In genomic region chr11:115974309-115975082, GRCm38 (mm10) we compare ENCODE assay signal across 8 mouse cellular contexts. TPM values are rescaled to one million over a fixed set of nuclear protein-coding genes. Genes with fewer than 3 reads are reported as not detected.
DNase-seq lines count a peak whose midpoint lies in the region; ATAC-seq and TF ChIP-seq lines count a peak whose summit lies in the region.

Gene Itgb4, plus strand, starts transcription at chr11:115974709.

- H3K9ac ChIP-seq in hindbrain, embryonic 13.5 days = peak within 1 kb of the TSS; percentile 64
- peak within 1 kb of the TSS; percentile 25 for H3K9ac ChIP-seq in limb, embryonic 14.5 days (ENCODE audit: low read depth, low read length, severe bottlenecking)
- H3K9ac ChIP-seq in midbrain, embryonic 14.5 days (replicated peaks; ENCODE audit: low read length) = 0 out of 2 replicates have a peak within 1 kb of the TSS, but pooled peaks have one; percentile 12

- H3K36me3 ChIP-seq in embryonic facial prominence, embryonic 10.5 days (replicated peaks) = no peaks in the 10 kb centered on the region
- no peaks in the 10 kb centered on the region for H3K36me3 ChIP-seq in hindbrain, embryonic 13.5 days
- no peaks in the 10 kb centered on the region for H3K36me3 ChIP-seq in limb, embryonic 14.5 days (ENCODE audit: control insufficient read depth, insufficient read depth, low read length)
- H3K36me3 ChIP-seq in midbrain, embryonic 14.5 days (ENCODE audit: control insufficient read depth, insufficient read depth, low read length) = no peaks in the 10 kb centered on the region

- no peak within 1 kb of the TSS for H3K27ac ChIP-seq in left cerebral cortex, adult 2 months
- peak within 1 kb of the TSS; percentile 58; the same call in 1 of the 2 replicates for H3K27ac ChIP-seq in embryonic facial prominence, embryonic 10.5 days (replicated peaks)
- 0 out of 2 replicates have a peak within 1 kb of the TSS, but pooled peaks have one; percentile 18 for H3K27ac ChIP-seq in hindbrain, embryonic 13.5 days
- H3K27ac ChIP-seq in limb, embryonic 14.5 days (replicated peaks; ENCODE audit: low read depth, low read length) = no peak within 1 kb of the TSS
- H3K27ac ChIP-seq in midbrain, embryonic 14.5 days (replicated peaks; ENCODE audit: low read depth, low read length) = no peak within 1 kb of the TSS

- no peaks in the 10 kb centered on the region for H3K9me3 ChIP-seq in embryonic facial prominence, embryonic 10.5 days
- H3K9me3 ChIP-seq in hindbrain, embryonic 13.5 days = no peaks in the 10 kb centered on the region
- no peaks in the 10 kb centered on the region for H3K9me3 ChIP-seq in limb, embryonic 14.5 days (ENCODE audit: control insufficient read depth, low read length)
- H3K9me3 ChIP-seq in midbrain, embryonic 14.5 days (ENCODE audit: control insufficient read depth, low read length) = no peaks in the 10 kb centered on the region

- DNase-seq in left cerebral cortex, adult 2 months (ENCODE audit: extremely low spot score in 1 of 2, low spot score in 2 of 2) = no peak
- no peak for DNase-seq in left cerebral cortex, postnatal 14 days (ENCODE audit: low spot score in 2 of 2)
- peak; percentile 57 for DNase-seq in embryonic facial prominence, embryonic 10.5 days (ENCODE audit: low spot score)
- DNase-seq in limb, embryonic 14.5 days (ENCODE audit: low spot score) = peak; percentile 28
- DNase-seq in midbrain, embryonic 14.5 days = peak; percentile 46
- peak; percentile 80 to 89 for DNase-seq in thymus, postnatal 36 days
- no peak for DNase-seq in left cerebral cortex, postnatal 25 days (ENCODE audit: low spot score in 2 of 2)

- peaks cover 71% of the 10 kb centered on the region for H3K27me3 ChIP-seq in embryonic facial prominence, embryonic 10.5 days (replicated peaks; ENCODE audit: low read depth, poor library complexity, severe bottlenecking)
- peaks cover 74% of the 10 kb centered on the region for H3K27me3 ChIP-seq in hindbrain, embryonic 13.5 days
- H3K27me3 ChIP-seq in limb, embryonic 14.5 days (ENCODE audit: control insufficient read depth, insufficient read depth, low read length) = peaks cover 31% of the 10 kb centered on the region
- peaks cover 30% of the 10 kb centered on the region for H3K27me3 ChIP-seq in midbrain, embryonic 14.5 days (ENCODE audit: control insufficient read depth, insufficient read depth, low read length)

- peaks cover 30% of the 10 kb centered on the region for H3K4me1 ChIP-seq in embryonic facial prominence, embryonic 10.5 days
- peaks cover 20% of the 10 kb centered on the region for H3K4me1 ChIP-seq in hindbrain, embryonic 13.5 days (replicated peaks)
- 0 out of 2 replicates have a peak, but pooled peaks cover 2% of the 10 kb centered on the region for H3K4me1 ChIP-seq in limb, embryonic 14.5 days (ENCODE audit: control insufficient read depth, insufficient read depth, low read length)
- H3K4me1 ChIP-seq in midbrain, embryonic 14.5 days (ENCODE audit: control insufficient read depth, insufficient read depth, low read length) = peaks cover 9% of the 10 kb centered on the region; the same call in 1 of the 2 replicates

- ATAC-seq in hindbrain, embryonic 13.5 days (ENCODE audit: low FRiP score) = peak; percentile 17; the same call in 1 of the 2 replicates
- ATAC-seq in limb, embryonic 14.5 days (ENCODE audit: low FRiP score, low read depth) = 0 out of 2 replicates have a peak, but pooled peaks have one; percentile 37
- ATAC-seq in midbrain, embryonic 14.5 days (ENCODE audit: low FRiP score, low TSS enrichment) = no peak

- TF ChIP-seq CTCF in left cerebral cortex, adult 2 months (IDR thresholded peaks at IDR 0.05) = no peak; the same call in 1 of the 2 replicates

- H3K4me2 ChIP-seq in hindbrain, embryonic 13.5 days = peak within 1 kb of the TSS; percentile 65
- H3K4me2 ChIP-seq in limb, embryonic 14.5 days (replicated peaks; ENCODE audit: low read depth, low read length, severe bottlenecking) = peak within 1 kb of the TSS; percentile 71
- H3K4me2 ChIP-seq in midbrain, embryonic 14.5 days (ENCODE audit: low read length) = peak within 1 kb of the TSS; percentile 55

- TF ChIP-seq POLR2A in limb, embryonic 14.5 days (IDR thresholded peaks at IDR 0.05; ENCODE audit: borderline replicate concordance, extremely low read depth, insufficient read depth, insufficient read length) = no peak

- H3K4me3 ChIP-seq in left cerebral cortex, adult 2 months = peak within 1 kb of the TSS; percentile 36
- peak within 1 kb of the TSS; percentile 58 for H3K4me3 ChIP-seq in embryonic facial prominence, embryonic 10.5 days
- H3K4me3 ChIP-seq in hindbrain, embryonic 13.5 days = peak within 1 kb of the TSS; percentile 44
- H3K4me3 ChIP-seq in limb, embryonic 14.5 days (replicated peaks; ENCODE audit: low read length) = peak within 1 kb of the TSS; percentile 41
- peak within 1 kb of the TSS; percentile 34 for H3K4me3 ChIP-seq in midbrain, embryonic 14.5 days (replicated peaks; ENCODE audit: low read depth, low read length)

- intact Hi-C loops in left cerebral cortex, adult 2 months (cut with DNase I) = no loop called here
- intact Hi-C loops in left cerebral cortex, postnatal 14 days (cut with DNase I) = no loop called here
- intact Hi-C loops in left cerebral cortex, postnatal 25 days (cut with DNase I) = no loop called here

- 9% methylated on average over 58 of the region's 58 CpGs for WGBS in embryonic facial prominence, embryonic 10.5 days
- WGBS in hindbrain, embryonic 13.5 days = 12% methylated on average over 44 of the region's 58 CpGs
- 11% methylated on average over 37 of the region's 58 CpGs for WGBS in limb, embryonic 14.5 days
- WGBS in midbrain, embryonic 14.5 days = 11% methylated on average over 55 of the region's 58 CpGs

RNA-seq across cellular contexts. Expression of gene Itgb4, which starts in this region (rescaled TPM):
- total RNA-seq in left cerebral cortex, adult 2 months (2021) = 1 to 10 TPM; 5.1 to 5.7 TPM
- total RNA-seq in left cerebral cortex, postnatal 14 days (2021) = 1 to 10 TPM; 3.2 to 4.2 TPM
- 1.1 and 1.5 TPM in 2 replicates for polyA plus RNA-seq in embryonic facial prominence, embryonic 10.5 days (2016; fragmentation: Nextera tagmentation; extraction: Ambion mirVana)
- 0.88 and 1.3 TPM in 2 replicates for polyA plus RNA-seq in hindbrain, embryonic 13.5 days (2015; fragmentation: Nextera tagmentation; extraction: Ambion mirVana)
- 11.3 and 11.6 TPM in 2 replicates for polyA plus RNA-seq in limb, embryonic 14.5 days (2012; rRNA removed)
- polyA plus RNA-seq in limb, embryonic 14.5 days (2014; fragmentation: Nextera tagmentation; extraction: Ambion mirVana) = 12.5 TPM in 2 replicates
- polyA plus RNA-seq in midbrain, embryonic 14.5 days (2014; fragmentation: Nextera tagmentation; extraction: Ambion mirVana) = 0.43 and 0.68 TPM in 2 replicates
- 1 to 10 TPM; 3.7 to 6.6 TPM for total RNA-seq in left cerebral cortex, postnatal 25 days (2021)

Comparison
In these comparisons a context has a peak if more than half of its experiments do, and no peak if none do; other contexts are left out.
1. Peak in DNase-seq, H3K4me3 ChIP-seq, H3K9ac ChIP-seq and H3K4me2 ChIP-seq in midbrain, embryonic 14.5 days; RNA of the gene not detected or under 1 TPM.
2. DNase-seq: peak in embryonic facial prominence, embryonic 10.5 days (single experiment), limb, embryonic 14.5 days (single experiment) and thymus, postnatal 36 days (2 of 2); none in left cerebral cortex, adult 2 months (0 of 2), left cerebral cortex, postnatal 14 days (0 of 2) and left cerebral cortex, postnatal 25 days (0 of 2).
3. H3K27ac ChIP-seq: peak in embryonic facial prominence, embryonic 10.5 days (single experiment) and hindbrain, embryonic 13.5 days (single experiment); none in left cerebral cortex, adult 2 months (single experiment), limb, embryonic 14.5 days (single experiment) and midbrain, embryonic 14.5 days (single experiment).
4. H3K9ac ChIP-seq: peak in every context shown above with its lines; median percentile 64 in hindbrain, embryonic 13.5 days; 25 in limb, embryonic 14.5 days; 12 in midbrain, embryonic 14.5 days.
5. Peak in every context shown above with its lines, with median percentiles within 50 percentile points of each other: H3K4me3 ChIP-seq and H3K4me2 ChIP-seq.